In genomic region chr9:20518708-20519107, GRCm38 (mm10) we compare ENCODE assay signal across 11 mouse cellular contexts. TPM values are rescaled to one million over a fixed set of nuclear protein-coding genes. Genes with fewer than 3 reads are reported as not detected.
DNase-seq lines count a peak whose midpoint lies in the region; ATAC-seq and TF ChIP-seq lines count a peak whose summit lies in the region.
"Had no signal": no experiment of that assay in that cellular context is flagged by ENCODE, and none has a peak within 500 bp of the region (broad histone marks: within the 10 kb centered on the region; RNA-seq: fewer than 3 reads in every experiment).

No protein-coding gene starts in this region.

- H3K4me1 ChIP-seq in kidney, postnatal 0 days (replicated peaks; ENCODE audit: insufficient read depth, low read length) = peaks cover 4% of the 10 kb centered on the region
- H3K4me1 ChIP-seq in kidney, embryonic 16.5 days (ENCODE audit: insufficient read depth, low read length) = peaks cover 22% of the 10 kb centered on the region
- peaks cover 30% of the 10 kb centered on the region for H3K4me1 ChIP-seq in embryonic facial prominence, embryonic 15.5 days
- H3K4me1 ChIP-seq in limb, embryonic 10.5 days = peaks cover 18% of the 10 kb centered on the region
- H3K4me1 ChIP-seq in neural tube, embryonic 13.5 days (replicated peaks) = peaks cover 65% of the 10 kb centered on the region

- DNase-seq in kidney, postnatal 0 days (ENCODE audit: low spot score) = no peak
- no peak for DNase-seq in limb, embryonic 10.5 days (ENCODE audit: low spot score)
- DNase-seq in gastrocnemius, postnatal 25 days = no peak
- DNase-seq in cerebellum, adult 9-11 months = no peak
- DNase-seq: cerebellum, adult 8-10 months; kidney, adult 11 months had no signal

- H3K4me2 ChIP-seq in kidney, postnatal 0 days (ENCODE audit: low read length) = peak overlapping the region; percentile 71; the same call in 1 of the 2 replicates
- no peak overlapping the region for H3K4me2 ChIP-seq in kidney, embryonic 16.5 days (replicated peaks; ENCODE audit: low read depth, low read length)
- H3K4me2 ChIP-seq in embryonic facial prominence, embryonic 15.5 days (replicated peaks) = peak overlapping the region; percentile 63; the same call in 1 of the 2 replicates
- H3K4me2 ChIP-seq in neural tube, embryonic 13.5 days = peak overlapping the region; percentile 89

- H3K4me3 ChIP-seq in kidney, postnatal 0 days (replicated peaks; ENCODE audit: low read depth, low read length) = no peak overlapping the region
- no peak overlapping the region for H3K4me3 ChIP-seq in kidney, embryonic 16.5 days (ENCODE audit: low read length)
- H3K4me3 ChIP-seq in embryonic facial prominence, embryonic 15.5 days (replicated peaks) = no peak overlapping the region; the same call in 1 of the 2 replicates
- H3K4me3 ChIP-seq in limb, embryonic 10.5 days = peak overlapping the region; percentile 95; the same call in 1 of the 2 replicates
- H3K4me3 ChIP-seq in neural tube, embryonic 13.5 days = peak overlapping the region; percentile 93; the same call in 1 of the 2 replicates
- H3K4me3 ChIP-seq: erythroblast, embryonic 14.5 days; megakaryocyte, embryonic 14.5 days had no signal

- H3K9ac ChIP-seq in kidney, postnatal 0 days (ENCODE audit: low read depth, low read length) = no peak overlapping the region
- H3K9ac ChIP-seq in kidney, embryonic 16.5 days (replicated peaks; ENCODE audit: low read length) = no peak overlapping the region
- no peak overlapping the region for H3K9ac ChIP-seq in embryonic facial prominence, embryonic 15.5 days
- H3K9ac ChIP-seq in neural tube, embryonic 13.5 days = 0 out of 2 replicates have a peak overlapping the region, but pooled peaks have one; percentile 4

- H3K9me3 ChIP-seq in kidney, postnatal 0 days (replicated peaks; ENCODE audit: low read length) = no peaks in the 10 kb centered on the region
- H3K9me3 ChIP-seq in kidney, embryonic 16.5 days (ENCODE audit: low read length) = no peaks in the 10 kb centered on the region
- H3K9me3 ChIP-seq in embryonic facial prominence, embryonic 15.5 days (replicated peaks) = no peaks in the 10 kb centered on the region
- H3K9me3 ChIP-seq in limb, embryonic 10.5 days (replicated peaks) = no peaks in the 10 kb centered on the region
- no peaks in the 10 kb centered on the region for H3K9me3 ChIP-seq in neural tube, embryonic 13.5 days
- H3K9me3 ChIP-seq: megakaryocyte, embryonic 14.5 days had no signal

- no peak for TF ChIP-seq CTCF in kidney, postnatal 0 days (IDR thresholded peaks at IDR 0.05; ENCODE audit: low read depth)

- no peaks in the 10 kb centered on the region for H3K27me3 ChIP-seq in kidney, postnatal 0 days (ENCODE audit: insufficient read depth, low read length)
- no peaks in the 10 kb centered on the region for H3K27me3 ChIP-seq in kidney, embryonic 16.5 days (ENCODE audit: insufficient read depth, low read length)
- H3K27me3 ChIP-seq in embryonic facial prominence, embryonic 15.5 days = no peaks in the 10 kb centered on the region
- no peaks in the 10 kb centered on the region for H3K27me3 ChIP-seq in limb, embryonic 10.5 days (ENCODE audit: low read depth, poor library complexity, severe bottlenecking)
- no peaks in the 10 kb centered on the region for H3K27me3 ChIP-seq in neural tube, embryonic 13.5 days
- H3K27me3 ChIP-seq: megakaryocyte, embryonic 14.5 days had no signal

- ATAC-seq in kidney, postnatal 0 days (replicated peaks; ENCODE audit: low FRiP score, low read depth) = no peak
- ATAC-seq in kidney, embryonic 16.5 days (ENCODE audit: low FRiP score, low TSS enrichment) = no peak
- no peak for ATAC-seq in embryonic facial prominence, embryonic 15.5 days (ENCODE audit: insufficient number of reproducible peaks, low FRiP score, low TSS enrichment, low read depth)
- no peak for ATAC-seq in neural tube, embryonic 13.5 days (ENCODE audit: low read depth)

- 63% methylated on average over 4 of the region's 4 CpGs for WGBS in kidney, postnatal 0 days
- WGBS in kidney, embryonic 16.5 days = 69% methylated on average over 4 of the region's 4 CpGs
- WGBS in embryonic facial prominence, embryonic 15.5 days = 67% methylated on average over 4 of the region's 4 CpGs
- WGBS in limb, embryonic 10.5 days = 88% methylated on average over 4 of the region's 4 CpGs
- WGBS in neural tube, embryonic 13.5 days = 90% methylated on average over 4 of the region's 4 CpGs

- H3K27ac ChIP-seq in kidney, postnatal 0 days = no peak overlapping the region
- H3K27ac ChIP-seq in kidney, embryonic 16.5 days (ENCODE audit: low read length) = no peak overlapping the region
- H3K27ac ChIP-seq in embryonic facial prominence, embryonic 15.5 days (replicated peaks) = no peak overlapping the region
- H3K27ac ChIP-seq in limb, embryonic 10.5 days = no peak overlapping the region
- H3K27ac ChIP-seq in neural tube, embryonic 13.5 days (replicated peaks) = no peak overlapping the region

- H3K36me3 ChIP-seq in kidney, postnatal 0 days (ENCODE audit: insufficient read depth, low read length) = peaks cover 21% of the 10 kb centered on the region; the same call in 1 of the 2 replicates
- peaks cover 26% of the 10 kb centered on the region for H3K36me3 ChIP-seq in kidney, embryonic 16.5 days (ENCODE audit: insufficient read depth, low read length)
- peaks cover 17% of the 10 kb centered on the region for H3K36me3 ChIP-seq in embryonic facial prominence, embryonic 15.5 days
- H3K36me3 ChIP-seq in limb, embryonic 10.5 days = peaks cover 57% of the 10 kb centered on the region
- H3K36me3 ChIP-seq in neural tube, embryonic 13.5 days = peaks cover 30% of the 10 kb centered on the region

RNA-seq across cellular contexts. Expression of gene Zfp266, which starts 2.5 kb away (rescaled TPM):
- polyA plus RNA-seq in kidney, postnatal 0 days (2015; fragmentation: Nextera tagmentation; extraction: Ambion mirVana) = 58.0 and 63.0 TPM in 2 replicates
- polyA plus RNA-seq in kidney, embryonic 16.5 days (2015; fragmentation: Nextera tagmentation; extraction: Ambion mirVana) = 98.3 and 108 TPM in 2 replicates
- polyA plus RNA-seq in embryonic facial prominence, embryonic 15.5 days (2015; fragmentation: Nextera tagmentation; extraction: Ambion mirVana) = 105 and 114 TPM in 2 replicates
- polyA plus RNA-seq in limb, embryonic 10.5 days (2016; fragmentation: Nextera tagmentation; extraction: Ambion mirVana) = 128 and 162 TPM in 2 replicates
- 107 and 129 TPM in 2 replicates for polyA plus RNA-seq in neural tube, embryonic 13.5 days (2015; fragmentation: Nextera tagmentation; extraction: Ambion mirVana)
- 10 to 100 TPM; 14.2 to 14.7 TPM for total RNA-seq in gastrocnemius, postnatal 25 days (2021)

RNA-seq across cellular contexts. Expression of gene Zfp426, which starts 26.2 kb away (rescaled TPM):
- 18.2 and 19.3 TPM in 2 replicates for polyA plus RNA-seq in kidney, postnatal 0 days (2015; fragmentation: Nextera tagmentation; extraction: Ambion mirVana)
- polyA plus RNA-seq in kidney, embryonic 16.5 days (2015; fragmentation: Nextera tagmentation; extraction: Ambion mirVana) = 23.1 and 26.7 TPM in 2 replicates
- 20.8 and 21.1 TPM in 2 replicates for polyA plus RNA-seq in embryonic facial prominence, embryonic 15.5 days (2015; fragmentation: Nextera tagmentation; extraction: Ambion mirVana)
- 17.7 and 23.6 TPM in 2 replicates for polyA plus RNA-seq in limb, embryonic 10.5 days (2016; fragmentation: Nextera tagmentation; extraction: Ambion mirVana)
- 29.3 and 30.4 TPM in 2 replicates for polyA plus RNA-seq in neural tube, embryonic 13.5 days (2015; fragmentation: Nextera tagmentation; extraction: Ambion mirVana)
- 1 to 10 TPM; 7.0 to 7.8 TPM for total RNA-seq in gastrocnemius, postnatal 25 days (2021)

RNA-seq across cellular contexts. Expression of gene Zfp26, which starts 58.7 kb away (rescaled TPM):
- polyA plus RNA-seq in kidney, postnatal 0 days (2015; fragmentation: Nextera tagmentation; extraction: Ambion mirVana) = 13.5 and 15.3 TPM in 2 replicates
- polyA plus RNA-seq in kidney, embryonic 16.5 days (2015; fragmentation: Nextera tagmentation; extraction: Ambion mirVana) = 20.1 and 20.8 TPM in 2 replicates
- 16.3 and 17.9 TPM in 2 replicates for polyA plus RNA-seq in embryonic facial prominence, embryonic 15.5 days (2015; fragmentation: Nextera tagmentation; extraction: Ambion mirVana)
- 21.1 and 26.7 TPM in 2 replicates for polyA plus RNA-seq in limb, embryonic 10.5 days (2016; fragmentation: Nextera tagmentation; extraction: Ambion mirVana)
- 15.2 and 15.3 TPM in 2 replicates for polyA plus RNA-seq in neural tube, embryonic 13.5 days (2015; fragmentation: Nextera tagmentation; extraction: Ambion mirVana)
- total RNA-seq in gastrocnemius, postnatal 25 days (2021) = 1 to 10 TPM; 6.7 to 7.2 TPM

Comparison
In these comparisons a context has a peak if more than half of its experiments do, and no peak if none do; other contexts are left out.
1. H3K4me3 ChIP-seq: peak in limb, embryonic 10.5 days (single experiment) and neural tube, embryonic 13.5 days (single experiment); none in kidney, postnatal 0 days (single experiment), kidney, embryonic 16.5 days (single experiment) and embryonic facial prominence, embryonic 15.5 days (single experiment).